Mouse (Mus musculus) erythroblast, embryonic 14.5 days (primary cell): ENCODE data around the gene Kdm5a.

Source experiments
- GATA1 ChIP-seq: IDR thresholded peaks from 2 replicates; pipeline ENCODE4 v1.6.1; 2012; ENCODE audit warnings: low read length, inconsistent platforms, mixed read lengths
- TAL1 ChIP-seq: IDR thresholded peaks from 3 replicates; pipeline ENCODE4 v1.6.1; 2012; ENCODE audit warnings: low read length, inconsistent platforms, mixed read lengths

DNA sequence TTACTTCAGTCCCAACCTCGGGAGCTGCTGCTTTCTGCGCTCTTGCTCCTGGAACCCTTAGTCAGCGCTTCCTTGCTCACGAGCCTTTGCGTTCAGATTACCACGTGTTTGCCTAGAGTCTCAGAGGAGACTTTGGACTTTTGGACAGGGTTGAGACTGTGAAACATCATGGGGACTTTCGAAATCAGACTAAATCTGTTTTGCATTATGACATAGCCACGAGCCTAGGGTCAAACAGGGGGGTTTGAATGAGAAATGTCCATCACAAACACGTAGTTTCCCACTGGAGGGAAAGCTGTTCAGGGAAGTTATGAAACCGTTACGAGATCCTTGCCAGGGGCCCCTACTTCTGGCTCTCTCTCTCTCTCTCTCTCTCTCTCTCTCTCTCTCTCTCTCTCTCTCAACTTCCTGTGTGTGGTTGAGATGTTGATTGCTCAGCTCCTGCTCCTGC is 90.7 kb downstream of the Kdm5a start:
- TF ChIP-seq GATA1 (no peak), TAL1 (no peak)
